Mouse (Mus musculus): ENCODE measurements around the gene Col19a1. TPM values are rescaled to one million over a fixed set of nuclear protein-coding genes. Genes with fewer than 3 reads are reported as not detected.
"Not testable (repeated sequence)": the region's sequence is repeated elsewhere in the genome, so short reads cannot be mapped to it uniquely, and the experiment has no call there.

Gene Col19a1
- not detected in 2 replicates for polyA plus RNA-seq (2012; ENCODE audit: insufficient read depth, low replicate concordance)

GRCm38 (mm10) chr1:24587141-24587541, at the start of gene Col19a1:
Gene Col19a1, minus strand, starts transcription at chr1:24587472.
- Histone ChIP-seq H3K27me3 (replicated peaks) (peaks cover 23% of the 10 kb centered on the region), H3K4me3 (replicated peaks) (peak within 1 kb of the TSS; percentile 74), H3K4me1 (peaks cover 8% of the 10 kb centered on the region), H3K9me3 (peaks cover 19% of the 10 kb centered on the region), H3K36me3 (replicated peaks; ENCODE audit: low read length) (no peaks in the 10 kb centered on the region)
- no peak for TF ChIP-seq GATA1 (IDR thresholded peaks at IDR 0.05; ENCODE audit: borderline replicate concordance, low read length)
- TF ChIP-seq FLI1 (IDR thresholded peaks at IDR 0.05; ENCODE audit: low read length), result no peak

GRCm38 (mm10) chr1:24633553-24634132, 46.4 kb upstream of the Col19a1 start:
- TF ChIP-seq GATA1 (IDR thresholded peaks at IDR 0.05; ENCODE audit: borderline replicate concordance, low read length), result no peak
- TF ChIP-seq FLI1 (IDR thresholded peaks at IDR 0.05; ENCODE audit: low read length), result no peak
- no peaks in the 10 kb centered on the region for H3K4me1 ChIP-seq
- H3K27me3 ChIP-seq (replicated peaks), result no peaks in the 10 kb centered on the region
- no peak overlapping the region for H3K4me3 ChIP-seq (replicated peaks)
- no peaks in the 10 kb centered on the region for H3K9me3 ChIP-seq
- no peaks in the 10 kb centered on the region for H3K36me3 ChIP-seq (replicated peaks; ENCODE audit: low read length)

- H3K4me1 ChIP-seq; H3K27me3 ChIP-seq (replicated peaks); H3K4me3 ChIP-seq (replicated peaks); H3K36me3 ChIP-seq (replicated peaks; ENCODE audit: low read length); H3K9me3 ChIP-seq: not testable (repeated sequence)
These were observed 25.3 kb upstream of the Col19a1 start for GRCm38 (mm10) chr1:24612556-24612955.

- H3K36me3 ChIP-seq (replicated peaks; ENCODE audit: low read length), result no peaks in the 10 kb centered on the region
- H3K27me3 ChIP-seq (replicated peaks), result no peaks in the 10 kb centered on the region
These were observed 7.8 kb upstream of the Col19a1 start for GRCm38 (mm10) chr1:24595096-24595495.

GRCm38 (mm10) chr1:24586370-24587140, 717 bp downstream of the Col19a1 start:
- H3K4me1 ChIP-seq, result peaks cover 8% of the 10 kb centered on the region
- H3K9me3 ChIP-seq, result peaks cover 19% of the 10 kb centered on the region
- peaks cover 23% of the 10 kb centered on the region for H3K27me3 ChIP-seq (replicated peaks)
- H3K36me3 ChIP-seq (replicated peaks; ENCODE audit: low read length), result no peaks in the 10 kb centered on the region
- peak overlapping the region; percentile 74 for H3K4me3 ChIP-seq (replicated peaks)
- TF ChIP-seq GATA1 (IDR thresholded peaks at IDR 0.05; ENCODE audit: borderline replicate concordance, low read length) (no peak), FLI1 (IDR thresholded peaks at IDR 0.05; ENCODE audit: low read length) (no peak)

More at GRCm38 (mm10) chr1:24595096-24595495, 7.8 kb upstream of the Col19a1 start:
- no peak for TF ChIP-seq FLI1 (IDR thresholded peaks at IDR 0.05; ENCODE audit: low read length)
- no peak for TF ChIP-seq GATA1 (IDR thresholded peaks at IDR 0.05; ENCODE audit: borderline replicate concordance, low read length)
- H3K4me3 ChIP-seq (replicated peaks), result no peak overlapping the region
- no peaks in the 10 kb centered on the region for H3K4me1 ChIP-seq
- peaks cover 15% of the 10 kb centered on the region for H3K9me3 ChIP-seq

GRCm38 (mm10) chr1:24572602-24573001, 14.7 kb downstream of the Col19a1 start:
- Histone ChIP-seq H3K36me3 (replicated peaks; ENCODE audit: low read length) (no peaks in the 10 kb centered on the region), H3K9me3 (0 out of 2 replicates have a peak, but pooled peaks cover 3% of the 10 kb centered on the region), H3K4me3 (replicated peaks) (no peak overlapping the region), H3K27me3 (replicated peaks) (no peaks in the 10 kb centered on the region), H3K4me1 (no peaks in the 10 kb centered on the region)
- no peak for TF ChIP-seq GATA1 (IDR thresholded peaks at IDR 0.05; ENCODE audit: borderline replicate concordance, low read length)
- TF ChIP-seq FLI1 (IDR thresholded peaks at IDR 0.05; ENCODE audit: low read length), result no peak

GRCm38 (mm10) chr1:24564113-24564512, 23.2 kb downstream of the Col19a1 start:
- H3K4me3 ChIP-seq (replicated peaks), result no peak overlapping the region
- peaks cover 4% of the 10 kb centered on the region; the same call in 1 of the 2 replicates for H3K9me3 ChIP-seq
- H3K4me1 ChIP-seq, result no peaks in the 10 kb centered on the region
- no peaks in the 10 kb centered on the region for H3K27me3 ChIP-seq (replicated peaks)
- TF ChIP-seq GATA1 (IDR thresholded peaks at IDR 0.05; ENCODE audit: borderline replicate concordance, low read length) (no peak), FLI1 (IDR thresholded peaks at IDR 0.05; ENCODE audit: low read length) (no peak)
- no peaks in the 10 kb centered on the region for H3K36me3 ChIP-seq (replicated peaks; ENCODE audit: low read length)

GRCm38 (mm10) chr1:24558005-24558404, 29.3 kb downstream of the Col19a1 start:
- Histone ChIP-seq H3K27me3 (replicated peaks) (no peaks in the 10 kb centered on the region), H3K4me3 (replicated peaks) (no peak overlapping the region), H3K36me3 (replicated peaks; ENCODE audit: low read length) (no peaks in the 10 kb centered on the region), H3K9me3 (peaks cover 8% of the 10 kb centered on the region), H3K4me1 (no peaks in the 10 kb centered on the region)
- TF ChIP-seq FLI1 (IDR thresholded peaks at IDR 0.05; ENCODE audit: low read length) (no peak), GATA1 (IDR thresholded peaks at IDR 0.05; ENCODE audit: borderline replicate concordance, low read length) (no peak)

GRCm38 (mm10) chr1:24553462-24553861, 33.8 kb downstream of the Col19a1 start:
- Histone ChIP-seq H3K4me3 (replicated peaks) (no peak overlapping the region), H3K4me1 (no peaks in the 10 kb centered on the region), H3K9me3 (peaks cover 16% of the 10 kb centered on the region; the same call in 1 of the 2 replicates), H3K27me3 (replicated peaks) (no peaks in the 10 kb centered on the region), H3K36me3 (replicated peaks; ENCODE audit: low read length) (no peaks in the 10 kb centered on the region)
- TF ChIP-seq FLI1 (IDR thresholded peaks at IDR 0.05; ENCODE audit: low read length) (no peak), GATA1 (IDR thresholded peaks at IDR 0.05; ENCODE audit: borderline replicate concordance, low read length) (no peak)

GRCm38 (mm10) chr1:24550560-24551280, 36.6 kb downstream of the Col19a1 start:
- Histone ChIP-seq H3K27me3 (replicated peaks) (no peaks in the 10 kb centered on the region), H3K4me3 (replicated peaks) (no peak overlapping the region), H3K4me1 (no peaks in the 10 kb centered on the region), H3K36me3 (replicated peaks; ENCODE audit: low read length) (no peaks in the 10 kb centered on the region), H3K9me3 (peaks cover 9% of the 10 kb centered on the region)
- TF ChIP-seq FLI1 (IDR thresholded peaks at IDR 0.05; ENCODE audit: low read length) (no peak), GATA1 (IDR thresholded peaks at IDR 0.05; ENCODE audit: borderline replicate concordance, low read length) (no peak)
